ENCODE assay signal across 9 mouse cellular contexts in the genomic region with DNA sequence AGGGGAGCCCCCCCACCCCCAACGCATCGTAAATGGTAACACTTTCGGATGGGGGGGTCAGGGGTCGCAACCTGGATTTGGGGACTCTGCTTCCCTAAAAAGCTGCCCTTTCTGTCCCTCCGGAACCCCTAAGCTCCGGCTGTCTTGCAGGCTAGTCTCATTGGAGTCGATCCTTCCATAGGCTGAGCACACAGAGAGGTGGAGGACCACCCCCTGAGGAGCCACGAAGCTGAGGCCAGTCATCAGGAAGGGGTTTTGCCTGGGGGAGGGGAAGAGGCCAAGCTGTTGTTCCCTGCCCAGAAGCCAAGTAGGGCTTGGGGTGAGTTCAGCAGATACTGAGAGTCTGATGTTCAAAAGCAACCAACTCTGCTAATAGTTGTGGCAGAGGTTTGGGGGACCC. TPM values are rescaled to one million over a fixed set of nuclear protein-coding genes. Genes with fewer than 3 reads are reported as not detected.
DNase-seq lines count a peak whose midpoint lies in the region; ATAC-seq lines count a peak whose summit lies in the region.
"Had no signal": no experiment of that assay in that cellular context is flagged by ENCODE, and none has a peak within 500 bp of the region (broad histone marks: within the 10 kb centered on the region; RNA-seq: fewer than 3 reads in every experiment).

No protein-coding gene starts in this region.

- H3K27me3 ChIP-seq in heart, embryonic 12.5 days (replicated peaks), result peaks cover 68% of the 10 kb centered on the region
- peaks cover 80% of the 10 kb centered on the region for H3K27me3 ChIP-seq in hindbrain, embryonic 10.5 days (ENCODE audit: insufficient read depth, poor library complexity, severe bottlenecking)
- peaks cover 98% of the 10 kb centered on the region for H3K27me3 ChIP-seq in midbrain, embryonic 10.5 days (ENCODE audit: low read depth, poor library complexity, severe bottlenecking)

- peak overlapping the region; percentile 68 for H3K9ac ChIP-seq in heart, embryonic 12.5 days

- no peaks in the 10 kb centered on the region for H3K36me3 ChIP-seq in heart, embryonic 12.5 days
- peaks cover 17% of the 10 kb centered on the region for H3K36me3 ChIP-seq in hindbrain, embryonic 10.5 days
- H3K36me3 ChIP-seq in midbrain, embryonic 10.5 days, result peaks cover 11% of the 10 kb centered on the region

- no peaks in the 10 kb centered on the region for H3K4me1 ChIP-seq in heart, embryonic 12.5 days (replicated peaks)
- peaks cover 50% of the 10 kb centered on the region for H3K4me1 ChIP-seq in hindbrain, embryonic 10.5 days (replicated peaks)
- H3K4me1 ChIP-seq in midbrain, embryonic 10.5 days, result peaks cover 48% of the 10 kb centered on the region

- WGBS in heart, embryonic 12.5 days, result 6% methylated on average over 8 of the region's 8 CpGs
- WGBS in hindbrain, embryonic 10.5 days, result 1% methylated on average over 8 of the region's 8 CpGs
- 2% methylated on average over 8 of the region's 8 CpGs for WGBS in midbrain, embryonic 10.5 days

- H3K4me3 ChIP-seq in heart, embryonic 12.5 days, result peak overlapping the region; percentile 57
- H3K4me3 ChIP-seq in hindbrain, embryonic 10.5 days, result peak overlapping the region; percentile 61
- peak overlapping the region; percentile 60 for H3K4me3 ChIP-seq in midbrain, embryonic 10.5 days

- H3K4me2 ChIP-seq in heart, embryonic 12.5 days, result peak overlapping the region; percentile 94

- ATAC-seq in heart, embryonic 12.5 days (ENCODE audit: insufficient number of reproducible peaks, low FRiP score), result no peak

- intact Hi-C loops in heart, postnatal 36 days (cut with DNase I), result no loop called here

- H3K9me3 ChIP-seq in heart, embryonic 12.5 days (replicated peaks), result peaks cover 4% of the 10 kb centered on the region; the same call in 1 of the 2 replicates
- peaks cover 14% of the 10 kb centered on the region for H3K9me3 ChIP-seq in hindbrain, embryonic 10.5 days
- H3K9me3 ChIP-seq in midbrain, embryonic 10.5 days (replicated peaks), result peaks cover 15% of the 10 kb centered on the region

- H3K27ac ChIP-seq in heart, embryonic 12.5 days (ENCODE audit: poor library complexity, severe bottlenecking), result no peak overlapping the region
- peak overlapping the region; percentile 89 for H3K27ac ChIP-seq in hindbrain, embryonic 10.5 days
- peak overlapping the region; percentile 87 for H3K27ac ChIP-seq in midbrain, embryonic 10.5 days (replicated peaks)

- no peak for DNase-seq in heart, postnatal 36 days
- peak; percentile 24 for DNase-seq in R1 (ENCODE audit: low read depth, low spot score)
- peak; percentile 66 for DNase-seq in hindbrain, embryonic 10.5 days (ENCODE audit: low spot score)
- DNase-seq in midbrain, embryonic 10.5 days (ENCODE audit: low spot score), result no peak
- no peak for DNase-seq in c-Kit-positive CD71-positive TER-119-positive erythroid progenitor cells, embryonic 14.5 days (ENCODE audit: low spot score)
- DNase-seq in layer of hippocampus, postnatal 25 days (ENCODE audit: extremely low spot score in 1 of 2, low spot score in 1 of 2), result no peak
- no peak for DNase-seq in thymus, postnatal 10 days (ENCODE audit: low spot score in 2 of 2)

RNA-seq across cellular contexts. Expression of a gene that starts 26.0 kb away (rescaled TPM):
- polyA plus RNA-seq in heart, embryonic 12.5 days (2016; fragmentation: Nextera tagmentation; extraction: Ambion mirVana), result 0.08 TPM in 1 of 2 replicates, not detected in the other
- not detected for total RNA-seq in heart, postnatal 36 days (2021)
- polyA plus RNA-seq in hindbrain, embryonic 10.5 days (2016; fragmentation: Nextera tagmentation; extraction: Ambion mirVana), result 14.2 and 18.2 TPM in 2 replicates
- polyA plus RNA-seq in midbrain, embryonic 10.5 days (2016; fragmentation: Nextera tagmentation; extraction: Ambion mirVana), result 5.3 and 8.7 TPM in 2 replicates
- under 1 TPM in 1 of 2 experiments, not detected in 1; 0.10 TPM for total RNA-seq in layer of hippocampus, postnatal 25 days (2021)
- total RNA-seq: layer of hippocampus, postnatal 10 days had no signal

RNA-seq across cellular contexts. Expression of a gene that starts 36.5 kb away (rescaled TPM):
- polyA plus RNA-seq in heart, embryonic 12.5 days (2016; fragmentation: Nextera tagmentation; extraction: Ambion mirVana), result 609 and 632 TPM in 2 replicates
- 100 to 1,000 TPM; 257 TPM for total RNA-seq in heart, postnatal 36 days (2021)
- 669 and 687 TPM in 2 replicates for polyA plus RNA-seq in hindbrain, embryonic 10.5 days (2016; fragmentation: Nextera tagmentation; extraction: Ambion mirVana)
- 633 and 659 TPM in 2 replicates for polyA plus RNA-seq in midbrain, embryonic 10.5 days (2016; fragmentation: Nextera tagmentation; extraction: Ambion mirVana)
- total RNA-seq in layer of hippocampus, postnatal 25 days (2021), result 100 to 1,000 TPM; 521 to 565 TPM

RNA-seq across cellular contexts. Expression of a gene that starts 42.1 kb away (rescaled TPM):
- polyA plus RNA-seq in heart, embryonic 12.5 days (2016; fragmentation: Nextera tagmentation; extraction: Ambion mirVana), result 4.5 and 5.0 TPM in 2 replicates
- total RNA-seq in heart, postnatal 36 days (2021), result 1 to 10 TPM; 6.0 to 6.2 TPM
- 9.8 and 10.7 TPM in 2 replicates for polyA plus RNA-seq in hindbrain, embryonic 10.5 days (2016; fragmentation: Nextera tagmentation; extraction: Ambion mirVana)
- polyA plus RNA-seq in midbrain, embryonic 10.5 days (2016; fragmentation: Nextera tagmentation; extraction: Ambion mirVana), result 7.8 and 9.7 TPM in 2 replicates
- total RNA-seq in layer of hippocampus, postnatal 25 days (2021), result 1 to 10 TPM; 3.6 to 6.6 TPM

RNA-seq across cellular contexts. Expression of a gene that starts 56.5 kb away (rescaled TPM):
- polyA plus RNA-seq in heart, embryonic 12.5 days (2016; fragmentation: Nextera tagmentation; extraction: Ambion mirVana), result 23.2 and 25.0 TPM in 2 replicates
- 1 to 10 TPM; 9.2 to 9.5 TPM for total RNA-seq in heart, postnatal 36 days (2021)
- 42.2 and 43.1 TPM in 2 replicates for polyA plus RNA-seq in hindbrain, embryonic 10.5 days (2016; fragmentation: Nextera tagmentation; extraction: Ambion mirVana)
- 46.8 and 52.2 TPM in 2 replicates for polyA plus RNA-seq in midbrain, embryonic 10.5 days (2016; fragmentation: Nextera tagmentation; extraction: Ambion mirVana)
- total RNA-seq in layer of hippocampus, postnatal 25 days (2021), result 10 to 100 TPM; 22.5 to 24.3 TPM

Comparison
In these comparisons a context has a peak if more than half of its experiments do, and no peak if none do; other contexts are left out.
1. DNase-seq: peak in R1 (single experiment) and hindbrain, embryonic 10.5 days (single experiment); none in heart, postnatal 36 days (0 of 2), midbrain, embryonic 10.5 days (single experiment), c-Kit-positive CD71-positive TER-119-positive erythroid progenitor cells, embryonic 14.5 days (single experiment), layer of hippocampus, postnatal 25 days (0 of 2) and thymus, postnatal 10 days (0 of 2).
2. Peak in every context shown above with its lines, with median percentiles within 50 percentile points of each other: H3K4me3 ChIP-seq.